Mouse (Mus musculus) spleen, postnatal 36 days (tissue): ENCODE data around the gene Zfyve26.
A peak's percentile ranks its signal among the peaks of the same experiment; 100 is the strongest.
"Not testable (repeated sequence)": the region's sequence is repeated elsewhere in the genome, so short reads cannot be mapped to it uniquely, and the experiment has no call there.

ENCODE experiments used
- DNase-seq, 2 experiments: peaks; one replicate each; pipeline ENCODE4 v3.0.0; 2022; ENCODE audit warnings: low spot score in 2 of 2, mixed read lengths in 1 of 2

The Zfyve26 gene

GRCm38 (mm10) chr12:79296126-79296816, at the start of gene Zfyve26:
TSS of gene Zfyve26 (minus strand) at chr12:79296304.
- peak; percentile 91 to 94 for DNase-seq

- DNase-seq = no peak
Measured at GRCm38 (mm10) chr12:79341291-79341845, 45.3 kb upstream of the Zfyve26 start.

- DNase-seq = no peak
Measured at GRCm38 (mm10) chr12:79340513-79340912, 44.4 kb upstream of the Zfyve26 start.

GRCm38 (mm10) chr12:79338791-79339190, 42.7 kb upstream of the Zfyve26 start:
- no peak for DNase-seq

GRCm38 (mm10) chr12:79331722-79332121, 35.6 kb upstream of the Zfyve26 start:
- DNase-seq = no peak

GRCm38 (mm10) chr12:79330571-79330970, 34.5 kb upstream of the Zfyve26 start:
- no peak for DNase-seq

- DNase-seq = no peak
Measured at GRCm38 (mm10) chr12:79327868-79328267, 31.8 kb upstream of the Zfyve26 start.

- no peak for DNase-seq
Measured at GRCm38 (mm10) chr12:79326745-79327144, 30.6 kb upstream of the Zfyve26 start.

GRCm38 (mm10) chr12:79326236-79326635, 30.1 kb upstream of the Zfyve26 start:
- DNase-seq = no peak

- DNase-seq = not testable (repeated sequence)
Measured at GRCm38 (mm10) chr12:79322539-79322938, 26.4 kb upstream of the Zfyve26 start.

GRCm38 (mm10) chr12:79320895-79321294, 24.8 kb upstream of the Zfyve26 start:
- DNase-seq = peak; percentile 6 to 29

- DNase-seq = no peak
Measured at GRCm38 (mm10) chr12:79317339-79317738, 21.2 kb upstream of the Zfyve26 start.

- DNase-seq = no peak
Measured at GRCm38 (mm10) chr12:79313721-79314120, 17.6 kb upstream of the Zfyve26 start.

GRCm38 (mm10) chr12:79306013-79306412, 9.9 kb upstream of the Zfyve26 start:
- no peak for DNase-seq

GRCm38 (mm10) chr12:79305131-79305530, 9.0 kb upstream of the Zfyve26 start:
- no peak for DNase-seq

GRCm38 (mm10) chr12:79301802-79302201, 5.7 kb upstream of the Zfyve26 start:
- no peak for DNase-seq

- no peak for DNase-seq
Measured at GRCm38 (mm10) chr12:79297884-79298636, 2.0 kb upstream of the Zfyve26 start.

- DNase-seq = peak; percentile 81 to 87
Measured at GRCm38 (mm10) chr12:79297121-79297576, 1.0 kb upstream of the Zfyve26 start, which contains the start of gene Rad51b. TSS of gene Rad51b (plus strand) at chr12:79297282.

GRCm38 (mm10) chr12:79292874-79293273, 3.2 kb downstream of the Zfyve26 start:
- no peak for DNase-seq

GRCm38 (mm10) chr12:79282595-79282994, 13.5 kb downstream of the Zfyve26 start:
- DNase-seq = no peak

- DNase-seq = no peak
Measured at GRCm38 (mm10) chr12:79279513-79280115, 16.5 kb downstream of the Zfyve26 start.

- no peak for DNase-seq
Measured at GRCm38 (mm10) chr12:79272604-79273003, 23.5 kb downstream of the Zfyve26 start.
